Mouse (Mus musculus) embryonic facial prominence, embryonic 15.5 days (tissue): ENCODE measurements around the gene Odf3l2. TPM values are rescaled to one million over a fixed set of nuclear protein-coding genes. Genes with fewer than 3 reads are reported as not detected.

Experiments used
- ATAC-seq: fragments of 200-750 bp; cut with Nextera tagmentation; 2 replicates; pipeline ENCODE4 v1.8.0; 2017; ENCODE audit warnings: low read depth, moderate TSS enrichment; ENCODE audit not compliant: insufficient number of reproducible peaks, low FRiP score, low TSS enrichment
- H3K27ac ChIP-seq: fragments of 300-500 bp; sonication (generic); replicated peaks from 2 replicates; pipeline ENCODE4 v1.5.1; 2015; ENCODE audit warnings: mild to moderate bottlenecking, inconsistent platforms
- H3K27me3 ChIP-seq: fragments of 300-500 bp; sonication (generic); 2 replicates; pipeline ENCODE4 v1.6.1; 2015; ENCODE audit warnings: inconsistent platforms
- H3K36me3 ChIP-seq: fragments of 300-500 bp; sonication (generic); 2 replicates; pipeline ENCODE4 v1.6.1; 2015; ENCODE audit warnings: mild to moderate bottlenecking, inconsistent platforms
- H3K4me1 ChIP-seq: fragments of 300-500 bp; sonication (generic); 2 replicates; pipeline ENCODE4 v1.6.1; 2015; ENCODE audit warnings: inconsistent platforms
- H3K4me2 ChIP-seq: fragments of 300-500 bp; sonication (generic); replicated peaks from 2 replicates; pipeline ENCODE4 v1.6.1; 2015; ENCODE audit warnings: mild to moderate bottlenecking, inconsistent platforms
- H3K4me3 ChIP-seq: fragments of 300-500 bp; sonication (generic); replicated peaks from 2 replicates; pipeline ENCODE4 v1.5.1; 2015; ENCODE audit warnings: mild to moderate bottlenecking, inconsistent platforms
- H3K9ac ChIP-seq: fragments of 300-500 bp; sonication (generic); 2 replicates; pipeline ENCODE4 v1.6.1; 2015; ENCODE audit warnings: inconsistent platforms
- H3K9me3 ChIP-seq: fragments of 300-500 bp; sonication (generic); replicated peaks from 2 replicates; pipeline ENCODE4 v1.6.1; 2016; ENCODE audit warnings: inconsistent platforms
- WGBS: fragments of 180-500 bp; shearing (Covaris S2); methylation state at CpG from one replicate; pipeline ENCODE4 v1.1.7; 2015; 5-methylcytosine and 5-hydroxymethylcytosine counted together
- polyA plus RNA-seq: library from polyadenylated mRNA; unstranded; fragments of >200 nt; fragmentation: Nextera tagmentation; extraction: Ambion mirVana; gene quantifications from 2 replicates; pipeline ENCODE4 v1.2.1, GENCODE M21; 2015

Odf3l2 gene
- polyA plus RNA-seq, 1 experiment from 2014 or later = not detected

DNA sequence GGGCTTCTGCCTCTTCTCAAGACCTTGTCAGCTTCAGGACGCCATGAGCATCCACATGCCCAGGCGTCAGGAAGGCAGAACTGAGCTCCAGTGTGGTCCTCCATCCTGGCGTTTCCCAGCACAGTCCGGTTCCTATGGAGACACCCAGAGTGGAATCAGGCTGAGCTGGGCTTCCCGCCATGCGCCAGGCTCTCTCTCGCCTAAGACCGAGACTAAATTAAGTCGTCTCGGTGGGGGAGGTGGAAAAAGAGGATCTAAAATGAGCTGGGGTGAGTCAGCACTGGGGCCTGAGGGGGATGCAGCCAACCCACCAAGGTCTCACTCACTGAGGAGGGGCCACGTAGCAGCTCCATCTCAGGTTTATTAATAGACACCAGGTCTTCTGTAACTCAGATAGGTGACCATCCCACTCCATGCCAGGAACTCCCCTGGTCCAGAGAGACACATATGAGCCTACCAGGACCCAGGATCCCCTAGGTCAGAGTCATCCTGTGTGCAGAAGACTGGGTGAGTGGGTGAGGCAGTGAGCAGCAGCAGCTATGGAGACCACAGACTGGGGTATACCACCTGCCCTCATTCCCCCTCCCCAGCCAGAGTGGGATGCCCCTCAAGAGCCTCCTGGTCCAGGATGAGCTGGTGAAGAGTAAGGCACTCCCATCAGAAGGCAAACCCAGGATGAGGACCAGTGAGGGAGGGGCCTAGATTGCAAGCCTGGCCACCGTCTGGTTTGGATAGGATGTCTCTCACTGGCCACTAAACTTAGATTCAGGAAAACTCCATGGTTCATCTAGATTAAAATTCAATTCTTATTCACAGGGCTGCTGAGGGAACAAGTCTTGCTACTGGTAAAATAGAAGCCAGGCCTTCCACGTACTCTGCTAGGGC, 48.2 kb downstream of the Odf3l2 start:
- Histone ChIP-seq H3K27me3 (peaks cover 6% of the 10 kb centered on the region; the same call in 1 of the 2 replicates), H3K9ac (no peak overlapping the region), H3K36me3 (no peaks in the 10 kb centered on the region), H3K4me1 (no peaks in the 10 kb centered on the region), H3K4me3 (no peak overlapping the region), H3K4me2 (no peak overlapping the region), H3K9me3 (no peaks in the 10 kb centered on the region), H3K27ac (no peak overlapping the region)
- WGBS = 20% methylated on average over 13 of the region's 13 CpGs
- no peak; the same call in 1 of the 2 replicates for ATAC-seq

DNA sequence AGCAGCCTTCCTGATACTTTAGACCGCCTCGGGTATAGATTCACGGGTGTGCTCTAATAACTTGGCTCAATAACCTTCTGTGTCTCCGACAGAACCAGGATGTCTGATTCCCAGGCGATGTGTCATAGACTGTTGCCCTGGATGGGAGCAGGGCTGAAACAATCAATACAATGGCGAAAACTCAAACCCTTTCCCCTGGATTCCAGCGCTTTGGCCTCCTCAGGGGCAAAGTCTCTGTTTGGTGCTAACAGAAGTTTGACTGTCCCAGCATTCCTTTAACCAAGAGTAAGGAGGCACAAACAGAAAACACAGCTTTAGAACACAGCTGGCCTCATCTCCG, 50.0 kb downstream of the Odf3l2 start:
- Histone ChIP-seq H3K27me3 (peaks cover 6% of the 10 kb centered on the region; the same call in 1 of the 2 replicates), H3K4me2 (no peak overlapping the region), H3K36me3 (no peaks in the 10 kb centered on the region), H3K4me3 (no peak overlapping the region), H3K4me1 (no peaks in the 10 kb centered on the region), H3K9ac (no peak overlapping the region), H3K9me3 (no peaks in the 10 kb centered on the region; the same call in 1 of the 2 replicates), H3K27ac (no peak overlapping the region)
- WGBS = 54% methylated on average over 8 of the region's 8 CpGs
- no peak for ATAC-seq

DNA sequence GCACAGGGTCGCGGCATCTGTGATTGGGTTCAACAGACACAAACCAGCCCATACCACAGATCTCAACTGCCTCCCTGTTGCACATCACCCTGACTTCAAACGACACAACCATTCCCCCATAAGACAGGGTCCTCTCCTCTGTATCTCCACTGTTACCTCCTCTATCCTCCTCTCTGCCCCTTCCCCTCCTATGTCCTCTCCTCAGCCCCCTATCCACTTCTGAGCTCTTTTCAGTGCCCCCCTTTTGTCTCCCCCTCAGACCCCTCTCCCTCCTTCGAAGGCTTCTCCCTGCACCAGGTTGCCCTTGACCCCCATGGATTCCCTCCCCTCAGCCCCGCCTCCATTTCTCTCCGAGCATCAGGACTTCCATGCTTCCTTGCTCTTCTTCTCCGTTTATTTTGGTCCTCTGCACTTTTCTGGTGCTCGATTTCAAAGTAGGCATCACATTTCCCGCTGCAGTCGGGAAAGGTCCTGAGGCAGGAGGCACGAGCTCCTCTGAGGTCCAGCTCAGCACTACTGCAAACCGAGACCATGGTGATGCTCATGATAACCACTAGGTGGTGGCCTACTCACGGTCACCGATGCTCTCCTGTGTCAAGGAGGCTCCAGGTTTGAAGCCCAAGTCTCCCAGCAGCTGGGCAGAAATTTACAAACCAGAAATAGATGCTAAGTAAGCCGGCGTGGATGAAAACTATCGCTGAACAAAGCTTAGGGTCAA, 50.5 kb downstream of the Odf3l2 start:
- no peak overlapping the region for H3K4me2 ChIP-seq
- H3K27ac ChIP-seq = no peak overlapping the region
- H3K4me3 ChIP-seq = no peak overlapping the region
- no peaks in the 10 kb centered on the region; the same call in 1 of the 2 replicates for H3K9me3 ChIP-seq
- no peaks in the 10 kb centered on the region for H3K4me1 ChIP-seq
- H3K9ac ChIP-seq = no peak overlapping the region
- no peaks in the 10 kb centered on the region for H3K36me3 ChIP-seq
- ATAC-seq = no peak
- 16% methylated on average over 17 of the region's 17 CpGs for WGBS
- H3K27me3 ChIP-seq = peaks cover 6% of the 10 kb centered on the region; the same call in 1 of the 2 replicates

DNA sequence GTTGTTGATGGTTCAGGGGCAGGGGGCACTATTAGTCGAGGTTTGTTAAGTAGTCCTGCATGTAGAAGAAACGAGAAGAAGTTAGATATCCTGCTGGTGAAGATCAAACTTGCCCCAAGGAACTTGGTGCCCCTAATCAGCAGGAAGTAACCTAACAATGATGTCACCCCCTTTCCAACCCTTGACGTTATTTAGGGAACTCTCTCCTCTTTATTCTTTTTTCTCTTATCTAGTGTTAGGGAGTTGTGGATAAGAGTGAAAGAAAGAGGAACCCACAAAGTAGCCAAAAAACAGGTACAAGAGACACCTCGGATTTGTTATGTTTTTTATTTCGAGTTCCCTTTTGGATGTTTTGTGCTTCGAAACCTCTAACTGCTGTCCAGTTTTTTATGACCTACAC, 51.4 kb downstream of the Odf3l2 start:
- Histone ChIP-seq H3K27me3 (peaks cover 6% of the 10 kb centered on the region; the same call in 1 of the 2 replicates), H3K9me3 (no peaks in the 10 kb centered on the region; the same call in 1 of the 2 replicates), H3K4me3 (no peak overlapping the region), H3K9ac (no peak overlapping the region), H3K36me3 (no peaks in the 10 kb centered on the region), H3K27ac (no peak overlapping the region), H3K4me1 (no peaks in the 10 kb centered on the region), H3K4me2 (no peak overlapping the region)
- 55% methylated on average over 6 of the region's 6 CpGs for WGBS
- ATAC-seq = no peak

DNA sequence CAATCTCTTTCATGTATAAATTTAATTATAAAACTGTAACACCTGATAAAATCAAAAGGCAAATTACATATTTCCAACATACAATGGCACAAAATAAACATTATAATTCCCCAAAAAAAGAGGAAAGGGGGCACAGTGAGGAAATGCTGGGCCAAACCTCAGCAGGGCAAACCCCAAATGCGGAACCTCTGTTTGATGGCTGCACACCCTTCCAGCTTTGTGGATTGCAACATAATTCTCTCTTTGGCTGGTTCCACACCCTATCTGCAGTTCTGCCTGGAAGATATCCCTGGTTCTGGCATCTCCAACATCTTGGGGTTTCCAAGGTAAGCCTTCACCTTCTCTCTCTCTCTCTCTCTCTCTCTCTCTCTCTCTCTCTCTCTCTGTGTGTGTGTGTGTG, 54.8 kb downstream of the Odf3l2 start:
- Histone ChIP-seq H3K27me3 (peaks cover 4% of the 10 kb centered on the region; the same call in 1 of the 2 replicates), H3K27ac (no peak overlapping the region), H3K4me2 (no peak overlapping the region), H3K4me3 (no peak overlapping the region), H3K4me1 (no peaks in the 10 kb centered on the region), H3K9ac (no peak overlapping the region), H3K36me3 (no peaks in the 10 kb centered on the region), H3K9me3 (no peaks in the 10 kb centered on the region; the same call in 1 of the 2 replicates)
- no peak for ATAC-seq
- 90% methylated on average over 1 of the region's 1 CpGs for WGBS

Other genes starting within 250 kb of the Odf3l2 start
- not detected in 2 replicates for gene Vmn2r83, start 177.0 kb downstream of the Odf3l2 start, polyA plus RNA-seq
- 25.3 and 25.9 TPM in 2 replicates for gene Plpp2, start 111.9 kb downstream of the Odf3l2 start, polyA plus RNA-seq
- 70.3 and 71.4 TPM in 2 replicates for gene Mier2, start 90.5 kb downstream of the Odf3l2 start, polyA plus RNA-seq
- not detected in 2 replicates for gene Theg, start 58.4 kb downstream of the Odf3l2 start, polyA plus RNA-seq
- not detected in 2 replicates for gene C2cd4c, start 31.7 kb downstream of the Odf3l2 start, polyA plus RNA-seq
- gene Shc2, start 7.8 kb downstream of the Odf3l2 start, polyA plus RNA-seq = 11.8 and 12.5 TPM in 2 replicates
- gene Madcam1, start 18.8 kb upstream of the Odf3l2 start, polyA plus RNA-seq = 8.4 and 9.1 TPM in 2 replicates
- 62.4 and 63.6 TPM in 2 replicates for gene Tpgs1, start 23.6 kb upstream of the Odf3l2 start, polyA plus RNA-seq
- gene Cdc34, start 36.5 kb upstream of the Odf3l2 start, polyA plus RNA-seq = 94.8 and 96.8 TPM in 2 replicates
- 0.89 and 1.5 TPM in 2 replicates for gene Gzmm, start 43.3 kb upstream of the Odf3l2 start, polyA plus RNA-seq
- gene Bsg, start 58.8 kb upstream of the Odf3l2 start, polyA plus RNA-seq = 837 and 902 TPM in 2 replicates
- 0.07 and 0.13 TPM in 2 replicates for gene Hcn2, start 70.9 kb upstream of the Odf3l2 start, polyA plus RNA-seq
- gene Polrmt, start 100.8 kb upstream of the Odf3l2 start, polyA plus RNA-seq = 41.6 and 46.6 TPM in 2 replicates
- 2.5 and 3.9 TPM in 2 replicates for gene Fgf22, start 109.3 kb upstream of the Odf3l2 start, polyA plus RNA-seq
- 110 and 127 TPM in 2 replicates for gene Rnf126, start 121.2 kb upstream of the Odf3l2 start, polyA plus RNA-seq
- gene Fstl3, start 131.5 kb upstream of the Odf3l2 start, polyA plus RNA-seq = 20.1 and 20.2 TPM in 2 replicates
- gene Prss57, start 145.2 kb upstream of the Odf3l2 start, polyA plus RNA-seq = 0.07 TPM in 1 of 2 replicates, not detected in the other
- gene Palm, start 147.8 kb upstream of the Odf3l2 start, polyA plus RNA-seq = 88.1 and 96.6 TPM in 2 replicates
- 5.4 and 7.8 TPM in 2 replicates for gene Misp, start 175.3 kb upstream of the Odf3l2 start, polyA plus RNA-seq
- 299 and 325 TPM in 2 replicates for gene Ptbp1, start 208.7 kb upstream of the Odf3l2 start, polyA plus RNA-seq
- 4.3 and 5.6 TPM in 2 replicates for gene Prtn3, start 228.7 kb upstream of the Odf3l2 start, polyA plus RNA-seq
- gene Plppr3, start 228.9 kb upstream of the Odf3l2 start, polyA plus RNA-seq = 59.9 and 68.2 TPM in 2 replicates
- gene Elane, start 240.5 kb upstream of the Odf3l2 start, polyA plus RNA-seq = 0.28 and 0.85 TPM in 2 replicates
- gene Cfd, start 245.1 kb upstream of the Odf3l2 start, polyA plus RNA-seq = not detected in 2 replicates